12 mouse cellular contexts compared by ENCODE assay signal in genomic region chr3:137621312-137621711, GRCm38 (mm10). TPM values are rescaled to one million over a fixed set of nuclear protein-coding genes. Genes with fewer than 3 reads are reported as not detected.
DNase-seq lines count a peak whose midpoint lies in the region; ATAC-seq and TF ChIP-seq lines count a peak whose summit lies in the region.
"Not testable (repeated sequence)": the region's sequence is repeated elsewhere in the genome, so short reads cannot be mapped to it uniquely, and the experiment has no call there.
"Had no signal": no experiment of that assay in that cellular context is flagged by ENCODE, and none has a peak within 500 bp of the region (broad histone marks: within the 10 kb centered on the region; RNA-seq: fewer than 3 reads in every experiment).

Ddit4l (plus strand) TSS chr3:137621612.

- not testable (repeated sequence) for H3K36me3 ChIP-seq in embryonic facial prominence, embryonic 10.5 days (replicated peaks); forebrain, embryonic 11.5 days (ENCODE audit: control insufficient read depth, insufficient read depth, low read length); heart, embryonic 15.5 days; kidney, embryonic 14.5 days (ENCODE audit: control insufficient read depth, insufficient read depth, low read length); lung, embryonic 16.5 days (ENCODE audit: control insufficient read depth, insufficient read depth, low read length)

- not testable (repeated sequence) for TF ChIP-seq CTCF in left cerebral cortex, adult 2 months (IDR thresholded peaks at IDR 0.05)

- not testable (repeated sequence) for H3K4me2 ChIP-seq in forebrain, embryonic 11.5 days (ENCODE audit: low read depth, low read length, severe bottlenecking); kidney, embryonic 14.5 days (replicated peaks; ENCODE audit: low read depth, low read length); lung, embryonic 16.5 days (ENCODE audit: low read depth, low read length)
- peak within 1 kb of the TSS; percentile 15; the same call in 1 of the 2 replicates for H3K4me2 ChIP-seq in heart, embryonic 15.5 days

- DNase-seq in embryonic facial prominence, embryonic 10.5 days (ENCODE audit: low spot score); forebrain, embryonic 11.5 days (ENCODE audit: low spot score); gastrocnemius, postnatal 36 days; left cerebral cortex, adult 2 months (ENCODE audit: extremely low spot score in 1 of 2, low spot score in 2 of 2): not testable (repeated sequence)

- not testable (repeated sequence) for H3K9me3 ChIP-seq in embryonic facial prominence, embryonic 10.5 days; forebrain, embryonic 11.5 days (ENCODE audit: control insufficient read depth, low read length); heart, embryonic 15.5 days (replicated peaks); kidney, embryonic 14.5 days (ENCODE audit: control insufficient read depth, low read length); lung, embryonic 16.5 days (ENCODE audit: control insufficient read depth, low read length)

- not testable (repeated sequence) for H3K4me3 ChIP-seq in embryonic facial prominence, embryonic 10.5 days; forebrain, embryonic 11.5 days (ENCODE audit: low read depth, low read length); heart, embryonic 15.5 days; kidney, embryonic 14.5 days (ENCODE audit: low read length); left cerebral cortex, adult 2 months; lung, embryonic 16.5 days (ENCODE audit: low read length)

- not testable (repeated sequence) for ATAC-seq in forebrain, embryonic 11.5 days (replicated peaks; ENCODE audit: low FRiP score); heart, embryonic 15.5 days (replicated peaks; ENCODE audit: insufficient number of reproducible peaks, insufficient read depth, low FRiP score, low read depth); kidney, embryonic 14.5 days (ENCODE audit: low FRiP score, low TSS enrichment); lung, embryonic 16.5 days (ENCODE audit: low read depth)

- not testable (repeated sequence) for H3K27ac ChIP-seq in embryonic facial prominence, embryonic 10.5 days (replicated peaks); forebrain, embryonic 11.5 days (ENCODE audit: low read depth, low read length); heart, embryonic 15.5 days; kidney, embryonic 14.5 days (ENCODE audit: low read depth, low read length); lung, embryonic 16.5 days (ENCODE audit: low read length)
- H3K27ac ChIP-seq in left cerebral cortex, adult 2 months, result peak within 1 kb of the TSS; percentile 82

- H3K4me1 ChIP-seq in embryonic facial prominence, embryonic 10.5 days, result peaks cover 17% of the 10 kb centered on the region
- H3K4me1 ChIP-seq in forebrain, embryonic 11.5 days (replicated peaks; ENCODE audit: control insufficient read depth, insufficient read depth, low read length); kidney, embryonic 14.5 days (ENCODE audit: control insufficient read depth, insufficient read depth, low read length); lung, embryonic 16.5 days (replicated peaks; ENCODE audit: control insufficient read depth, insufficient read depth, low read length): not testable (repeated sequence)
- peaks cover 23% of the 10 kb centered on the region for H3K4me1 ChIP-seq in heart, embryonic 15.5 days (replicated peaks)

- not testable (repeated sequence) for H3K9ac ChIP-seq in forebrain, embryonic 11.5 days (ENCODE audit: low read length); heart, embryonic 15.5 days; kidney, embryonic 14.5 days (ENCODE audit: low read depth, low read length); lung, embryonic 16.5 days (ENCODE audit: low read length)

- H3K27me3 ChIP-seq in embryonic facial prominence, embryonic 10.5 days (replicated peaks; ENCODE audit: low read depth, poor library complexity, severe bottlenecking), result peaks cover 45% of the 10 kb centered on the region
- H3K27me3 ChIP-seq in forebrain, embryonic 11.5 days (ENCODE audit: control insufficient read depth, insufficient read depth, low read length); heart, embryonic 15.5 days; kidney, embryonic 14.5 days (ENCODE audit: control insufficient read depth, insufficient read depth, low read length); lung, embryonic 16.5 days (ENCODE audit: control insufficient read depth, insufficient read depth, low read depth, low read length): not testable (repeated sequence)

- intact Hi-C loops in gastrocnemius, postnatal 36 days (cut with DNase I), result not testable (repeated sequence)
- intact Hi-C loops in left cerebral cortex, adult 2 months (cut with DNase I), result loop anchor here (5.0 kb wide), 2 partner anchors 109 to 131 kb away; no protein-coding TSS in a partner anchor

- 93% methylated on average over 3 of the region's 3 CpGs for WGBS in embryonic facial prominence, embryonic 10.5 days
- 93% methylated on average over 3 of the region's 3 CpGs for WGBS in forebrain, embryonic 11.5 days
- WGBS in heart, embryonic 15.5 days, result 93% methylated on average over 3 of the region's 3 CpGs
- WGBS in kidney, embryonic 14.5 days, result 95% methylated on average over 3 of the region's 3 CpGs
- WGBS in lung, embryonic 16.5 days, result 89% methylated on average over 3 of the region's 3 CpGs

RNA-seq across cellular contexts. Expression of gene Ddit4l, which starts in this region (rescaled TPM):
- polyA plus RNA-seq in embryonic facial prominence, embryonic 10.5 days (2016; fragmentation: Nextera tagmentation; extraction: Ambion mirVana), result 6.7 and 11.2 TPM in 2 replicates
- 9.2 and 11.9 TPM in 2 replicates for polyA plus RNA-seq in forebrain, embryonic 11.5 days (2014; fragmentation: Nextera tagmentation; extraction: Ambion mirVana)
- 100 to 1,000 TPM; 128 to 139 TPM for total RNA-seq in gastrocnemius, postnatal 36 days (2021)
- 5.8 and 7.0 TPM in 2 replicates for polyA plus RNA-seq in heart, embryonic 15.5 days (2015; fragmentation: Nextera tagmentation; extraction: Ambion mirVana)
- polyA plus RNA-seq in kidney, embryonic 14.5 days (2014; fragmentation: Nextera tagmentation; extraction: Ambion mirVana), result 10.0 and 13.5 TPM in 2 replicates
- total RNA-seq in left cerebral cortex, adult 2 months (2021), result 10 to 100 TPM; 19.7 to 25.6 TPM
- polyA plus RNA-seq in lung, embryonic 16.5 days (2015; fragmentation: Nextera tagmentation; extraction: Ambion mirVana), result 9.9 and 10.1 TPM in 2 replicates
- total RNA-seq: common myeloid progenitor, adult 5-6 weeks; granulocyte monocyte progenitor cell, adult 5-6 weeks; monocyte, adult 5-6 weeks had no signal
- polyA plus RNA-seq: erythroblast, embryonic 14.5 days; G1E had no signal

Comparison
In these comparisons a context has a peak if more than half of its experiments do, and no peak if none do; other contexts are left out.
1. RNA of gene Ddit4l (total RNA-seq): 128 to 139 TPM in gastrocnemius, postnatal 36 days; 19.7 to 25.6 TPM in left cerebral cortex, adult 2 months; every median in the first group is over 4 times any median in the second.